Mouse (Mus musculus) adrenal gland, adult 8-10 months (tissue): ENCODE data around the gene Hoxb5. TPM values are rescaled to one million over a fixed set of nuclear protein-coding genes. Genes with fewer than 3 reads are reported as not detected.
A peak's percentile ranks its signal among the peaks of the same experiment; 100 is the strongest.

Experiments used
- DNase-seq: peaks from one replicate; pipeline ENCODE4 v3.0.0; 2022
- total RNA-seq, 4 experiments: library from RNA; stranded (reverse); gene quantifications; 2 replicates each; pipeline ENCODE4 v1.2.4; 2022

Hoxb5 gene
- total RNA-seq, 4 experiments from 2014 or later, result 25.2 to 38.3 (median 26.7) TPM

GRCm38 (mm10) chr11:96302381-96303150 lies 570 bp upstream of the Hoxb5 start:
- no peak for DNase-seq

- DNase-seq, result no peak
These were observed 1.5 kb downstream of the Hoxb5 start for GRCm38 (mm10) chr11:96304381-96305195.

GRCm38 (mm10) chr11:96305505-96306182 lies 2.5 kb downstream of the Hoxb5 start:
- no peak for DNase-seq

GRCm38 (mm10) chr11:96306183-96306907 lies 3.2 kb downstream of the Hoxb5 start:
- DNase-seq, result no peak

GRCm38 (mm10) chr11:96306908-96307269 lies 3.8 kb downstream of the Hoxb5 start:
- no peak for DNase-seq

GRCm38 (mm10) chr11:96308763-96309162 lies 5.6 kb downstream of the Hoxb5 start:
- DNase-seq, result no peak

- DNase-seq, result no peak
These were observed 6.2 kb downstream of the Hoxb5 start for GRCm38 (mm10) chr11:96309288-96309687.

- no peak for DNase-seq
These were observed 7.2 kb downstream of the Hoxb5 start for GRCm38 (mm10) chr11:96310183-96310938.

- no peak for DNase-seq
These were observed 8.0 kb downstream of the Hoxb5 start for GRCm38 (mm10) chr11:96311097-96311496.

GRCm38 (mm10) chr11:96311520-96312417 lies 8.6 kb downstream of the Hoxb5 start:
- no peak for DNase-seq

- DNase-seq, result no peak
These were observed 10.0 kb downstream of the Hoxb5 start for GRCm38 (mm10) chr11:96313134-96313533.

GRCm38 (mm10) chr11:96313806-96314428 lies 10.8 kb downstream of the Hoxb5 start:
- no peak for DNase-seq

GRCm38 (mm10) chr11:96314671-96315343 lies 11.7 kb downstream of the Hoxb5 start:
- no peak for DNase-seq

- DNase-seq, result no peak
These were observed 12.2 kb downstream of the Hoxb5 start for GRCm38 (mm10) chr11:96315344-96315681.

- no peak for DNase-seq
These were observed 13.8 kb downstream of the Hoxb5 start for GRCm38 (mm10) chr11:96316696-96317607.

GRCm38 (mm10) chr11:96317608-96318367 lies 14.7 kb downstream of the Hoxb5 start, which contains the start of gene Hoxb4:
Gene Hoxb4, plus strand, starts transcription at chr11:96318267.
- DNase-seq, result no peak

- peak; percentile 82 for DNase-seq
These were observed 15.4 kb downstream of the Hoxb5 start for GRCm38 (mm10) chr11:96318368-96319070.
